Mouse (Mus musculus): ENCODE data around the gene Exoc3l2. TPM values are rescaled to one million over a fixed set of nuclear protein-coding genes. Genes with fewer than 3 reads are reported as not detected.
A peak's percentile ranks its signal among the peaks of the same experiment; 100 is the strongest.

The Exoc3l2 gene
- polyA plus RNA-seq, 1 experiment from 2014 or later = 1.4 TPM

- Histone ChIP-seq H3K4me1 (ENCODE audit: control insufficient read depth, insufficient read depth, low read length) (no peaks in the 10 kb centered on the region), H3K9ac (ENCODE audit: low read depth, low read length) (no peak overlapping the region), H3K4me3 (ENCODE audit: low read depth, low read length) (no peak overlapping the region), H3K9me3 (ENCODE audit: control insufficient read depth, low read length) (no peaks in the 10 kb centered on the region), H3K27me3 (replicated peaks; ENCODE audit: control insufficient read depth, insufficient read depth, low read length) (no peaks in the 10 kb centered on the region), H3K4me2 (ENCODE audit: low read depth, low read length) (no peak overlapping the region), H3K36me3 (ENCODE audit: control insufficient read depth, insufficient read depth, low read length) (peaks cover 73% of the 10 kb centered on the region), H3K27ac (replicated peaks; ENCODE audit: low read depth, low read length) (no peak overlapping the region)
- DNase-seq (ENCODE audit: low spot score) (no peak), ATAC-seq (ENCODE audit: low read depth) (no peak)
- WGBS = 79% methylated on average over 6 of the region's 6 CpGs
These were observed 36.2 kb upstream of the Exoc3l2 start for GRCm38 (mm10) chr7:19426888-19427287.

- Histone ChIP-seq H3K36me3 (ENCODE audit: control insufficient read depth, insufficient read depth, low read length) (peaks cover 85% of the 10 kb centered on the region), H3K4me1 (ENCODE audit: control insufficient read depth, insufficient read depth, low read length) (no peaks in the 10 kb centered on the region), H3K4me3 (ENCODE audit: low read depth, low read length) (no peak overlapping the region), H3K27me3 (replicated peaks; ENCODE audit: control insufficient read depth, insufficient read depth, low read length) (no peaks in the 10 kb centered on the region), H3K27ac (replicated peaks; ENCODE audit: low read depth, low read length) (no peak overlapping the region), H3K4me2 (ENCODE audit: low read depth, low read length) (no peak overlapping the region), H3K9ac (ENCODE audit: low read depth, low read length) (no peak overlapping the region), H3K9me3 (ENCODE audit: control insufficient read depth, low read length) (no peaks in the 10 kb centered on the region; the same call in 1 of the 2 replicates)
- no peak for DNase-seq (ENCODE audit: low spot score)
- 69% methylated on average over 14 of the region's 15 CpGs for WGBS
- no peak for ATAC-seq (ENCODE audit: low read depth)
These were observed 35.0 kb upstream of the Exoc3l2 start for GRCm38 (mm10) chr7:19427999-19428650.

- 77% methylated on average over 8 of the region's 8 CpGs for WGBS
- peaks cover 99% of the 10 kb centered on the region for H3K36me3 ChIP-seq (ENCODE audit: control insufficient read depth, insufficient read depth, low read length)
- H3K4me2 ChIP-seq (ENCODE audit: low read depth, low read length) = no peak overlapping the region
- ATAC-seq (ENCODE audit: low read depth) = no peak
- no peak overlapping the region for H3K4me3 ChIP-seq (ENCODE audit: low read depth, low read length)
- H3K4me1 ChIP-seq (ENCODE audit: control insufficient read depth, insufficient read depth, low read length) = no peaks in the 10 kb centered on the region
- H3K27me3 ChIP-seq (replicated peaks; ENCODE audit: control insufficient read depth, insufficient read depth, low read length) = no peaks in the 10 kb centered on the region
- no peak for DNase-seq (ENCODE audit: low spot score)
- no peak overlapping the region for H3K9ac ChIP-seq (ENCODE audit: low read depth, low read length)
- no peak overlapping the region for H3K27ac ChIP-seq (replicated peaks; ENCODE audit: low read depth, low read length)
- H3K9me3 ChIP-seq (ENCODE audit: control insufficient read depth, low read length) = no peaks in the 10 kb centered on the region; the same call in 1 of the 2 replicates
These were observed 33.4 kb upstream of the Exoc3l2 start for GRCm38 (mm10) chr7:19429726-19430125.

GRCm38 (mm10) chr7:19430402-19430801 lies 32.7 kb upstream of the Exoc3l2 start:
- no peaks in the 10 kb centered on the region for H3K27me3 ChIP-seq (replicated peaks; ENCODE audit: control insufficient read depth, insufficient read depth, low read length)
- H3K27ac ChIP-seq (replicated peaks; ENCODE audit: low read depth, low read length) = no peak overlapping the region
- H3K36me3 ChIP-seq (ENCODE audit: control insufficient read depth, insufficient read depth, low read length) = peaks cover 98% of the 10 kb centered on the region
- 87% methylated on average over 6 of the region's 6 CpGs for WGBS
- no peaks in the 10 kb centered on the region for H3K4me1 ChIP-seq (ENCODE audit: control insufficient read depth, insufficient read depth, low read length)
- H3K4me2 ChIP-seq (ENCODE audit: low read depth, low read length) = no peak overlapping the region
- no peak for ATAC-seq (ENCODE audit: low read depth)
- no peak overlapping the region for H3K4me3 ChIP-seq (ENCODE audit: low read depth, low read length)
- H3K9me3 ChIP-seq (ENCODE audit: control insufficient read depth, low read length) = no peaks in the 10 kb centered on the region; the same call in 1 of the 2 replicates
- H3K9ac ChIP-seq (ENCODE audit: low read depth, low read length) = no peak overlapping the region
- DNase-seq (ENCODE audit: low spot score) = no peak

- no peak for DNase-seq (ENCODE audit: low spot score)
- Histone ChIP-seq H3K9me3 (ENCODE audit: control insufficient read depth, low read length) (no peaks in the 10 kb centered on the region; the same call in 1 of the 2 replicates), H3K27ac (replicated peaks; ENCODE audit: low read depth, low read length) (no peak overlapping the region), H3K27me3 (replicated peaks; ENCODE audit: control insufficient read depth, insufficient read depth, low read length) (no peaks in the 10 kb centered on the region), H3K4me3 (ENCODE audit: low read depth, low read length) (no peak overlapping the region), H3K36me3 (ENCODE audit: control insufficient read depth, insufficient read depth, low read length) (peaks cover 97% of the 10 kb centered on the region), H3K4me1 (ENCODE audit: control insufficient read depth, insufficient read depth, low read length) (no peaks in the 10 kb centered on the region), H3K4me2 (ENCODE audit: low read depth, low read length) (no peak overlapping the region), H3K9ac (ENCODE audit: low read depth, low read length) (no peak overlapping the region)
- WGBS = 100% methylated on average over 2 of the region's 2 CpGs
- no peak for ATAC-seq (ENCODE audit: low read depth)
These were observed 30.7 kb upstream of the Exoc3l2 start for GRCm38 (mm10) chr7:19432475-19432874.

- Histone ChIP-seq H3K4me1 (ENCODE audit: control insufficient read depth, insufficient read depth, low read length) (no peaks in the 10 kb centered on the region), H3K9me3 (ENCODE audit: control insufficient read depth, low read length) (no peaks in the 10 kb centered on the region; the same call in 1 of the 2 replicates), H3K4me3 (ENCODE audit: low read depth, low read length) (no peak overlapping the region), H3K9ac (ENCODE audit: low read depth, low read length) (no peak overlapping the region), H3K27ac (replicated peaks; ENCODE audit: low read depth, low read length) (no peak overlapping the region), H3K27me3 (replicated peaks; ENCODE audit: control insufficient read depth, insufficient read depth, low read length) (no peaks in the 10 kb centered on the region), H3K4me2 (ENCODE audit: low read depth, low read length) (no peak overlapping the region), H3K36me3 (ENCODE audit: control insufficient read depth, insufficient read depth, low read length) (peaks cover 83% of the 10 kb centered on the region)
- 96% methylated on average over 2 of the region's 2 CpGs for WGBS
- no peak for ATAC-seq (ENCODE audit: low read depth)
- DNase-seq (ENCODE audit: low spot score) = no peak
These were observed 26.9 kb upstream of the Exoc3l2 start for GRCm38 (mm10) chr7:19436276-19436675.

- WGBS = 82% methylated on average over 9 of the region's 9 CpGs
- Histone ChIP-seq H3K9ac (ENCODE audit: low read depth, low read length) (no peak overlapping the region), H3K4me3 (ENCODE audit: low read depth, low read length) (no peak overlapping the region), H3K27me3 (replicated peaks; ENCODE audit: control insufficient read depth, insufficient read depth, low read length) (no peaks in the 10 kb centered on the region), H3K27ac (replicated peaks; ENCODE audit: low read depth, low read length) (no peak overlapping the region), H3K36me3 (ENCODE audit: control insufficient read depth, insufficient read depth, low read length) (peaks cover 83% of the 10 kb centered on the region), H3K4me1 (ENCODE audit: control insufficient read depth, insufficient read depth, low read length) (no peaks in the 10 kb centered on the region), H3K9me3 (ENCODE audit: control insufficient read depth, low read length) (no peaks in the 10 kb centered on the region; the same call in 1 of the 2 replicates), H3K4me2 (ENCODE audit: low read depth, low read length) (no peak overlapping the region)
- DNase-seq (ENCODE audit: low spot score) (no peak), ATAC-seq (ENCODE audit: low read depth) (peak; percentile 62; the same call in 1 of the 2 replicates)
These were observed 26.1 kb upstream of the Exoc3l2 start for GRCm38 (mm10) chr7:19437048-19437447.

GRCm38 (mm10) chr7:19441448-19442091 lies 21.6 kb upstream of the Exoc3l2 start:
- H3K4me2 ChIP-seq (ENCODE audit: low read depth, low read length) = no peak overlapping the region
- no peak overlapping the region for H3K4me3 ChIP-seq (ENCODE audit: low read depth, low read length)
- H3K9me3 ChIP-seq (ENCODE audit: control insufficient read depth, low read length) = no peaks in the 10 kb centered on the region
- no peaks in the 10 kb centered on the region for H3K27me3 ChIP-seq (replicated peaks; ENCODE audit: control insufficient read depth, insufficient read depth, low read length)
- no peak for DNase-seq (ENCODE audit: low spot score)
- H3K9ac ChIP-seq (ENCODE audit: low read depth, low read length) = no peak overlapping the region
- ATAC-seq (ENCODE audit: low read depth) = no peak
- 86% methylated on average over 9 of the region's 9 CpGs for WGBS
- H3K36me3 ChIP-seq (ENCODE audit: control insufficient read depth, insufficient read depth, low read length) = peaks cover 79% of the 10 kb centered on the region
- no peak overlapping the region for H3K27ac ChIP-seq (replicated peaks; ENCODE audit: low read depth, low read length)
- no peaks in the 10 kb centered on the region for H3K4me1 ChIP-seq (ENCODE audit: control insufficient read depth, insufficient read depth, low read length)

GRCm38 (mm10) chr7:19443344-19443743 lies 19.8 kb upstream of the Exoc3l2 start:
- Histone ChIP-seq H3K4me2 (ENCODE audit: low read depth, low read length) (no peak overlapping the region), H3K9me3 (ENCODE audit: control insufficient read depth, low read length) (no peaks in the 10 kb centered on the region), H3K27ac (replicated peaks; ENCODE audit: low read depth, low read length) (no peak overlapping the region), H3K27me3 (replicated peaks; ENCODE audit: control insufficient read depth, insufficient read depth, low read length) (no peaks in the 10 kb centered on the region), H3K4me1 (ENCODE audit: control insufficient read depth, insufficient read depth, low read length) (no peaks in the 10 kb centered on the region), H3K9ac (ENCODE audit: low read depth, low read length) (no peak overlapping the region), H3K36me3 (ENCODE audit: control insufficient read depth, insufficient read depth, low read length) (peaks cover 80% of the 10 kb centered on the region), H3K4me3 (ENCODE audit: low read depth, low read length) (no peak overlapping the region)
- DNase-seq (ENCODE audit: low spot score) (peak; percentile 58), ATAC-seq (ENCODE audit: low read depth) (peak; percentile 38)
- 32% methylated on average over 3 of the region's 3 CpGs for WGBS
